Mouse (Mus musculus): Measurements from ENCODE around the gene Zfp280c.

- no peak for TF ChIP-seq EP300 (optimal IDR thresholded peaks at IDR 0.05)
- no peak for TF ChIP-seq CTCF (IDR thresholded peaks at IDR 0.05; ENCODE audit: low read depth)
Measured at GRCm38 (mm10) chrX:48513166-48513807, 81.0 kb downstream of the Zfp280c start, which contains the start of gene Aifm1.

Data from stomach, postnatal 0 days (tissue).